In genomic region chr11:102228646-102229268, GRCm38 (mm10) we compare ENCODE assay signal across 9 mouse cellular contexts. TPM values are rescaled to one million over a fixed set of nuclear protein-coding genes. Genes with fewer than 3 reads are reported as not detected.
A peak's percentile ranks its signal among the peaks of the same experiment; 100 is the strongest.
DNase-seq lines count a peak whose midpoint lies in the region; ATAC-seq and TF ChIP-seq lines count a peak whose summit lies in the region.
"Had no signal": no experiment of that assay in that cellular context is flagged by ENCODE, and none has a peak within 500 bp of the region (broad histone marks: within the 10 kb centered on the region; RNA-seq: fewer than 3 reads in every experiment).

No protein-coding gene starts in this region.

- DNase-seq in kidney, postnatal 0 days (ENCODE audit: low spot score) = no peak
- no peak for DNase-seq in kidney, postnatal 10 days
- no peak for DNase-seq in embryonic facial prominence, embryonic 10.5 days (ENCODE audit: low spot score)
- DNase-seq in hindbrain, embryonic 14.5 days (ENCODE audit: low spot score) = no peak
- no peak for DNase-seq in layer of hippocampus, adult 9-11 months
- DNase-seq in urinary bladder, postnatal 36 days (ENCODE audit: low spot score in 2 of 2) = no peak
- DNase-seq in layer of hippocampus, postnatal 14 days (ENCODE audit: low spot score in 2 of 2) = no peak
- DNase-seq: kidney, adult 8-10 months had no signal

- no peaks in the 10 kb centered on the region for H3K9me3 ChIP-seq in kidney, postnatal 0 days (replicated peaks; ENCODE audit: low read length)
- no peaks in the 10 kb centered on the region for H3K9me3 ChIP-seq in embryonic facial prominence, embryonic 10.5 days
- no peaks in the 10 kb centered on the region for H3K9me3 ChIP-seq in hindbrain, embryonic 14.5 days (ENCODE audit: control insufficient read depth, low read length)
- H3K9me3 ChIP-seq in midbrain, embryonic 15.5 days = no peaks in the 10 kb centered on the region

- H3K36me3 ChIP-seq in kidney, postnatal 0 days (ENCODE audit: insufficient read depth, low read length) = no peaks in the 10 kb centered on the region
- peaks cover 6% of the 10 kb centered on the region; the same call in 1 of the 2 replicates for H3K36me3 ChIP-seq in embryonic facial prominence, embryonic 10.5 days (replicated peaks)
- peaks cover 5% of the 10 kb centered on the region; the same call in 1 of the 2 replicates for H3K36me3 ChIP-seq in hindbrain, embryonic 14.5 days (replicated peaks; ENCODE audit: control insufficient read depth, insufficient read depth)
- no peaks in the 10 kb centered on the region for H3K36me3 ChIP-seq in midbrain, embryonic 15.5 days (replicated peaks)

- no peaks in the 10 kb centered on the region for H3K27me3 ChIP-seq in kidney, postnatal 0 days (ENCODE audit: insufficient read depth, low read length)
- H3K27me3 ChIP-seq in embryonic facial prominence, embryonic 10.5 days (replicated peaks; ENCODE audit: low read depth, poor library complexity, severe bottlenecking) = peaks cover 54% of the 10 kb centered on the region
- H3K27me3 ChIP-seq in hindbrain, embryonic 14.5 days (ENCODE audit: control insufficient read depth, insufficient read depth, low read length) = no peaks in the 10 kb centered on the region
- H3K27me3 ChIP-seq in midbrain, embryonic 15.5 days (replicated peaks) = no peaks in the 10 kb centered on the region

- peaks cover 19% of the 10 kb centered on the region for H3K4me1 ChIP-seq in kidney, postnatal 0 days (replicated peaks; ENCODE audit: insufficient read depth, low read length)
- H3K4me1 ChIP-seq in embryonic facial prominence, embryonic 10.5 days = peaks cover 69% of the 10 kb centered on the region
- peaks cover 45% of the 10 kb centered on the region for H3K4me1 ChIP-seq in hindbrain, embryonic 14.5 days (replicated peaks; ENCODE audit: control insufficient read depth, insufficient read depth, low read length)
- peaks cover 58% of the 10 kb centered on the region for H3K4me1 ChIP-seq in midbrain, embryonic 15.5 days

- peak overlapping the region; percentile 88 for H3K4me2 ChIP-seq in kidney, postnatal 0 days (ENCODE audit: low read length)
- peak overlapping the region; percentile 88 for H3K4me2 ChIP-seq in hindbrain, embryonic 14.5 days (replicated peaks)
- peak overlapping the region; percentile 72 for H3K4me2 ChIP-seq in midbrain, embryonic 15.5 days

- H3K4me3 ChIP-seq in kidney, postnatal 0 days (replicated peaks; ENCODE audit: low read depth, low read length) = peak overlapping the region; percentile 95
- peak overlapping the region; percentile 91 for H3K4me3 ChIP-seq in embryonic facial prominence, embryonic 10.5 days
- H3K4me3 ChIP-seq in hindbrain, embryonic 14.5 days (replicated peaks; ENCODE audit: low read length) = peak overlapping the region; percentile 98
- H3K4me3 ChIP-seq in midbrain, embryonic 15.5 days = peak overlapping the region; percentile 80

- no peak for ATAC-seq in kidney, postnatal 0 days (replicated peaks; ENCODE audit: low FRiP score, low read depth)
- ATAC-seq in hindbrain, embryonic 14.5 days (ENCODE audit: low FRiP score) = no peak
- no peak for ATAC-seq in midbrain, embryonic 15.5 days (replicated peaks)

- peak overlapping the region; percentile 94 for H3K9ac ChIP-seq in kidney, postnatal 0 days (ENCODE audit: low read depth, low read length)
- peak overlapping the region; percentile 91 for H3K9ac ChIP-seq in hindbrain, embryonic 14.5 days
- peak overlapping the region; percentile 84 for H3K9ac ChIP-seq in midbrain, embryonic 15.5 days

- no peak for TF ChIP-seq CTCF in kidney, postnatal 0 days (IDR thresholded peaks at IDR 0.05; ENCODE audit: low read depth)

- WGBS in kidney, postnatal 0 days = 15% methylated on average over 7 of the region's 7 CpGs
- 15% methylated on average over 7 of the region's 7 CpGs for WGBS in embryonic facial prominence, embryonic 10.5 days
- 9% methylated on average over 7 of the region's 7 CpGs for WGBS in hindbrain, embryonic 14.5 days
- WGBS in midbrain, embryonic 15.5 days = 7% methylated on average over 7 of the region's 7 CpGs

- no peak overlapping the region for H3K27ac ChIP-seq in kidney, postnatal 0 days
- peak overlapping the region; percentile 92 for H3K27ac ChIP-seq in embryonic facial prominence, embryonic 10.5 days (replicated peaks)
- H3K27ac ChIP-seq in hindbrain, embryonic 14.5 days = peak overlapping the region; percentile 95
- H3K27ac ChIP-seq in midbrain, embryonic 15.5 days = peak overlapping the region; percentile 95

RNA-seq across cellular contexts. Expression of gene Hdac5, which starts 1.2 kb away (rescaled TPM):
- polyA plus RNA-seq in kidney, postnatal 0 days (2015; fragmentation: Nextera tagmentation; extraction: Ambion mirVana) = 38.1 and 39.3 TPM in 2 replicates
- 49.6 and 52.9 TPM in 2 replicates for polyA plus RNA-seq in embryonic facial prominence, embryonic 10.5 days (2016; fragmentation: Nextera tagmentation; extraction: Ambion mirVana)
- polyA plus RNA-seq in hindbrain, embryonic 14.5 days (2014; fragmentation: Nextera tagmentation; extraction: Ambion mirVana) = 40.7 and 50.8 TPM in 2 replicates
- polyA plus RNA-seq in midbrain, embryonic 15.5 days (2015; fragmentation: Nextera tagmentation; extraction: Ambion mirVana) = 90.3 and 105 TPM in 2 replicates
- 100 to 1,000 TPM; 171 to 197 TPM for total RNA-seq in layer of hippocampus, postnatal 14 days (2021)

RNA-seq across cellular contexts. Expression of gene BC030867, which starts 19.9 kb away (rescaled TPM):
- polyA plus RNA-seq in kidney, postnatal 0 days (2015; fragmentation: Nextera tagmentation; extraction: Ambion mirVana) = 6.3 and 9.2 TPM in 2 replicates
- 30.1 and 32.4 TPM in 2 replicates for polyA plus RNA-seq in embryonic facial prominence, embryonic 10.5 days (2016; fragmentation: Nextera tagmentation; extraction: Ambion mirVana)
- 1.8 and 2.9 TPM in 2 replicates for polyA plus RNA-seq in hindbrain, embryonic 14.5 days (2014; fragmentation: Nextera tagmentation; extraction: Ambion mirVana)
- polyA plus RNA-seq in midbrain, embryonic 15.5 days (2015; fragmentation: Nextera tagmentation; extraction: Ambion mirVana) = 2.2 and 2.5 TPM in 2 replicates
- under 1 TPM; 0.76 to 0.79 TPM for total RNA-seq in layer of hippocampus, postnatal 14 days (2021)

RNA-seq across cellular contexts. Expression of gene G6pc3, which starts 39.3 kb away (rescaled TPM):
- polyA plus RNA-seq in kidney, postnatal 0 days (2015; fragmentation: Nextera tagmentation; extraction: Ambion mirVana) = 41.4 and 43.6 TPM in 2 replicates
- 38.2 and 39.6 TPM in 2 replicates for polyA plus RNA-seq in embryonic facial prominence, embryonic 10.5 days (2016; fragmentation: Nextera tagmentation; extraction: Ambion mirVana)
- 39.9 and 42.3 TPM in 2 replicates for polyA plus RNA-seq in hindbrain, embryonic 14.5 days (2014; fragmentation: Nextera tagmentation; extraction: Ambion mirVana)
- 38.6 and 43.3 TPM in 2 replicates for polyA plus RNA-seq in midbrain, embryonic 15.5 days (2015; fragmentation: Nextera tagmentation; extraction: Ambion mirVana)
- total RNA-seq in layer of hippocampus, postnatal 14 days (2021) = 10 to 100 TPM; 49.2 to 49.5 TPM

RNA-seq across cellular contexts. Expression of gene Asb16, which starts 39.8 kb away (rescaled TPM):
- 0.09 TPM in 1 of 2 replicates, not detected in the other for polyA plus RNA-seq in kidney, postnatal 0 days (2015; fragmentation: Nextera tagmentation; extraction: Ambion mirVana)
- 0.09 and 0.10 TPM in 2 replicates for polyA plus RNA-seq in embryonic facial prominence, embryonic 10.5 days (2016; fragmentation: Nextera tagmentation; extraction: Ambion mirVana)
- polyA plus RNA-seq in hindbrain, embryonic 14.5 days (2014; fragmentation: Nextera tagmentation; extraction: Ambion mirVana) = 0.07 and 0.18 TPM in 2 replicates
- 0.05 TPM in 1 of 2 replicates, not detected in the other for polyA plus RNA-seq in midbrain, embryonic 15.5 days (2015; fragmentation: Nextera tagmentation; extraction: Ambion mirVana)
- total RNA-seq in layer of hippocampus, postnatal 14 days (2021) = under 1 TPM; 0.86 to 0.88 TPM

RNA-seq across cellular contexts. Expression of gene Lsm12, which starts 43.7 kb away (rescaled TPM):
- polyA plus RNA-seq in kidney, postnatal 0 days (2015; fragmentation: Nextera tagmentation; extraction: Ambion mirVana) = 111 and 123 TPM in 2 replicates
- 145 and 155 TPM in 2 replicates for polyA plus RNA-seq in embryonic facial prominence, embryonic 10.5 days (2016; fragmentation: Nextera tagmentation; extraction: Ambion mirVana)
- 78.6 and 81.9 TPM in 2 replicates for polyA plus RNA-seq in hindbrain, embryonic 14.5 days (2014; fragmentation: Nextera tagmentation; extraction: Ambion mirVana)
- 111 and 118 TPM in 2 replicates for polyA plus RNA-seq in midbrain, embryonic 15.5 days (2015; fragmentation: Nextera tagmentation; extraction: Ambion mirVana)
- 10 to 100 TPM; 65.9 to 72.8 TPM for total RNA-seq in layer of hippocampus, postnatal 14 days (2021)
